Mouse (Mus musculus): ENCODE measurements around the gene Prkar1a. TPM values are rescaled to one million over a fixed set of nuclear protein-coding genes. Genes with fewer than 3 reads are reported as not detected.

Gene Prkar1a
- 100 to 1,000 TPM; 629 to 659 TPM for total RNA-seq (2021)

GRCm38 (mm10) chr11:109649206-109649605 lies at the start of gene Prkar1a:
TSS of gene Prkar1a (plus strand) at chr11:109649405.
- DNase-seq, result no peak

- DNase-seq, result no peak
These were observed 41.6 kb upstream of the Prkar1a start for GRCm38 (mm10) chr11:109607600-109607999.

GRCm38 (mm10) chr11:109608976-109609625 lies 40.1 kb upstream of the Prkar1a start:
- no peak for DNase-seq

- DNase-seq, result peak; percentile 33
These were observed 39.0 kb upstream of the Prkar1a start for GRCm38 (mm10) chr11:109610046-109610794.

GRCm38 (mm10) chr11:109610795-109611302 lies 38.4 kb upstream of the Prkar1a start:
- DNase-seq, result no peak

GRCm38 (mm10) chr11:109611303-109612149 lies 37.7 kb upstream of the Prkar1a start, which contains the start of gene Wipi1:
TSS of gene Wipi1 (minus strand) at chr11:109611967.
- peak; percentile 100 for DNase-seq

GRCm38 (mm10) chr11:109612871-109613529 lies 36.2 kb upstream of the Prkar1a start:
- DNase-seq, result no peak

GRCm38 (mm10) chr11:109615286-109615685 lies 33.9 kb upstream of the Prkar1a start:
- no peak for DNase-seq

GRCm38 (mm10) chr11:109616352-109616751 lies 32.9 kb upstream of the Prkar1a start:
- no peak for DNase-seq

- DNase-seq, result peak; percentile 31
These were observed 32.4 kb upstream of the Prkar1a start for GRCm38 (mm10) chr11:109616766-109617165.

GRCm38 (mm10) chr11:109619055-109619454 lies 30.1 kb upstream of the Prkar1a start:
- peak; percentile 83 for DNase-seq

GRCm38 (mm10) chr11:109620356-109620755 lies 28.8 kb upstream of the Prkar1a start:
- no peak for DNase-seq

GRCm38 (mm10) chr11:109621183-109621582 lies 28.0 kb upstream of the Prkar1a start:
- peak; percentile 77 for DNase-seq

- peak; percentile 59 for DNase-seq
These were observed 26.6 kb upstream of the Prkar1a start for GRCm38 (mm10) chr11:109622518-109623037.

GRCm38 (mm10) chr11:109623238-109623637 lies 26.0 kb upstream of the Prkar1a start:
- peak; percentile 31 for DNase-seq

GRCm38 (mm10) chr11:109627648-109628047 lies 21.6 kb upstream of the Prkar1a start:
- DNase-seq, result peak; percentile 34

- DNase-seq, result no peak
These were observed 21.1 kb upstream of the Prkar1a start for GRCm38 (mm10) chr11:109628099-109628498.

- DNase-seq, result peak; percentile 67
These were observed 20.1 kb upstream of the Prkar1a start for GRCm38 (mm10) chr11:109629021-109629521.

- DNase-seq, result no peak
These were observed 14.3 kb upstream of the Prkar1a start for GRCm38 (mm10) chr11:109634928-109635327.

GRCm38 (mm10) chr11:109635871-109636395 lies 13.3 kb upstream of the Prkar1a start:
- no peak for DNase-seq

GRCm38 (mm10) chr11:109641498-109642222 lies 7.5 kb upstream of the Prkar1a start:
- peak; percentile 72 for DNase-seq

Data from heart, postnatal 4 days (tissue).